Mouse (Mus musculus) ES-Bruce4 (cell line): ENCODE measurements at regions not wholly inside any gene's neighbourhood (a gene's known extent, or its start where the extent isn't known, plus 50 kb on each side); places are given as distances from the start of the nearest gene placed in this dataset.

ENCODE experiments used
- H3K27ac ChIP-seq: 2 replicates; pipeline ENCODE4 v1.5.1; 2012; ENCODE audit warnings: low read length, inconsistent platforms; ENCODE audit not compliant: insufficient read depth
- H3K27me3 ChIP-seq: 2 replicates; pipeline ENCODE4 v1.6.1; 2012; ENCODE audit warnings: mild to moderate bottlenecking, low read length, inconsistent platforms; ENCODE audit not compliant: control insufficient read depth, poor library complexity, insufficient read depth, severe bottlenecking
- H3K36me3 ChIP-seq: 2 replicates; pipeline ENCODE4 v1.6.1; 2012; ENCODE audit warnings: inconsistent platforms, mild to moderate bottlenecking, low read length, moderate library complexity; ENCODE audit not compliant: control insufficient read depth, poor library complexity, insufficient read depth, severe bottlenecking
- H3K4me1 ChIP-seq: one replicate; pipeline ENCODE4 v1.8.1; 2011; ENCODE audit warnings: low read length; ENCODE audit not compliant: control insufficient read depth, insufficient read depth
- H3K4me3 ChIP-seq: 2 replicates; pipeline ENCODE4 v1.5.1; 2011; ENCODE audit warnings: low read depth, mild to moderate bottlenecking, low read length
- H3K9ac ChIP-seq: 2 replicates; pipeline ENCODE4 v1.6.1; 2012; ENCODE audit warnings: low read depth, mild to moderate bottlenecking, inconsistent platforms; ENCODE audit not compliant: poor library complexity, severe bottlenecking
- H3K9me3 ChIP-seq: replicated peaks from 2 replicates; pipeline ENCODE4 v1.6.1; 2012; ENCODE audit warnings: mild to moderate bottlenecking, low read length, inconsistent platforms; ENCODE audit not compliant: control insufficient read depth, poor library complexity, insufficient read depth, severe bottlenecking
- CTCF ChIP-seq: IDR thresholded peaks from one replicate; pipeline ENCODE4 v1.8.1; 2011; ENCODE audit warnings: low read depth, low read length
- EP300 ChIP-seq: IDR thresholded peaks from 2 replicates; pipeline ENCODE4 v1.6.1; 2011; ENCODE audit warnings: low read depth, low read length; ENCODE audit not compliant: insufficient read depth
- POLR2A ChIP-seq: IDR thresholded peaks from one replicate; pipeline ENCODE4 v1.8.1; 2011; ENCODE audit warnings: low read length; ENCODE audit not compliant: insufficient read depth

- Histone ChIP-seq H3K27ac (no peak overlapping the region), H3K36me3 (no peaks in the 10 kb centered on the region), H3K4me3 (no peak overlapping the region), H3K4me1 (peaks cover 1% of the 10 kb centered on the region), H3K27me3 (no peaks in the 10 kb centered on the region), H3K9ac (no peak overlapping the region), H3K9me3 (no peaks in the 10 kb centered on the region)
- no peak for TF ChIP-seq POLR2A
- no peak for TF ChIP-seq CTCF
- no peak for TF ChIP-seq EP300
Observed at GRCm38 (mm10) chr4:54615886-54616285, 329.0 kb upstream of the Zfp462 start.

GRCm38 (mm10) chr4:54624024-54624873 lies 320.6 kb upstream of the Zfp462 start:
- Histone ChIP-seq H3K4me3 (no peak overlapping the region), H3K27ac (no peak overlapping the region), H3K9ac (no peak overlapping the region), H3K4me1 (no peaks in the 10 kb centered on the region), H3K36me3 (no peaks in the 10 kb centered on the region), H3K27me3 (no peaks in the 10 kb centered on the region), H3K9me3 (no peaks in the 10 kb centered on the region)
- TF ChIP-seq POLR2A (no peak), EP300 (no peak), CTCF (no peak)

- Histone ChIP-seq H3K27ac (no peak overlapping the region), H3K9ac (no peak overlapping the region), H3K4me3 (no peak overlapping the region), H3K27me3 (no peaks in the 10 kb centered on the region), H3K36me3 (no peaks in the 10 kb centered on the region), H3K9me3 (peaks cover 6% of the 10 kb centered on the region; the same call in 1 of the 2 replicates), H3K4me1 (no peaks in the 10 kb centered on the region)
- TF ChIP-seq CTCF, result no peak
- no peak for TF ChIP-seq POLR2A
- TF ChIP-seq EP300, result no peak
Observed at GRCm38 (mm10) chr4:54636986-54637641, 307.7 kb upstream of the Zfp462 start.

GRCm38 (mm10) chr4:54646033-54646432 lies 298.8 kb upstream of the Zfp462 start:
- Histone ChIP-seq H3K27ac (no peak overlapping the region), H3K9me3 (no peaks in the 10 kb centered on the region), H3K36me3 (no peaks in the 10 kb centered on the region), H3K4me1 (no peaks in the 10 kb centered on the region), H3K9ac (no peak overlapping the region), H3K4me3 (no peak overlapping the region), H3K27me3 (no peaks in the 10 kb centered on the region)
- TF ChIP-seq CTCF (no peak), POLR2A (no peak)

- H3K4me3 ChIP-seq, result no peak overlapping the region
- TF ChIP-seq EP300 (no peak), POLR2A (no peak), CTCF (no peak)
- H3K27me3 ChIP-seq, result no peaks in the 10 kb centered on the region
- H3K36me3 ChIP-seq, result no peaks in the 10 kb centered on the region
- H3K9ac ChIP-seq, result no peak overlapping the region
- H3K9me3 ChIP-seq, result no peaks in the 10 kb centered on the region
- H3K27ac ChIP-seq, result no peak overlapping the region
- no peaks in the 10 kb centered on the region for H3K4me1 ChIP-seq
Observed at GRCm38 (mm10) chr4:54646459-54646858, 298.4 kb upstream of the Zfp462 start.

- Histone ChIP-seq H3K36me3 (no peaks in the 10 kb centered on the region), H3K27ac (no peak overlapping the region), H3K27me3 (no peaks in the 10 kb centered on the region), H3K4me1 (no peaks in the 10 kb centered on the region), H3K9ac (no peak overlapping the region), H3K9me3 (no peaks in the 10 kb centered on the region), H3K4me3 (no peak overlapping the region)
- TF ChIP-seq CTCF, result no peak
- TF ChIP-seq POLR2A, result no peak
- TF ChIP-seq EP300, result no peak
Observed at GRCm38 (mm10) chr4:54648254-54648653, 296.6 kb upstream of the Zfp462 start.
